Mouse (Mus musculus) intestine, postnatal 0 days (tissue): ENCODE data around the gene Bcar1. TPM values are rescaled to one million over a fixed set of nuclear protein-coding genes. Genes with fewer than 3 reads are reported as not detected.

ENCODE experiments used
- ATAC-seq: fragments of 200-750 bp; cut with Nextera tagmentation; 2 replicates; pipeline ENCODE4 v1.8.0; 2017; ENCODE audit warnings: mild to moderate bottlenecking, moderate TSS enrichment, moderate library complexity
- H3K27ac ChIP-seq: fragments of 300-500 bp; sonication (generic); 2 replicates; pipeline ENCODE4 v1.5.1; 2014; ENCODE audit warnings: mild to moderate bottlenecking, low read depth, low read length, moderate library complexity
- H3K27me3 ChIP-seq: fragments of 300-500 bp; sonication (generic); replicated peaks from 2 replicates; pipeline ENCODE4 v1.6.1; 2014; ENCODE audit warnings: low read length, mixed read lengths; ENCODE audit not compliant: control insufficient read depth, insufficient read depth
- H3K36me3 ChIP-seq: fragments of 300-500 bp; sonication (generic); 2 replicates; pipeline ENCODE4 v1.6.1; 2014; ENCODE audit warnings: mild to moderate bottlenecking, moderate library complexity; ENCODE audit not compliant: control insufficient read depth, insufficient read depth
- H3K4me1 ChIP-seq: fragments of 300-500 bp; sonication (generic); replicated peaks from 2 replicates; pipeline ENCODE4 v1.6.1; 2014; ENCODE audit warnings: antibody characterized with exemption, low read length, mixed read lengths; ENCODE audit not compliant: control insufficient read depth, insufficient read depth
- H3K4me2 ChIP-seq: fragments of 300-500 bp; sonication (generic); replicated peaks from 2 replicates; pipeline ENCODE4 v1.6.1; 2014; ENCODE audit warnings: low read depth, mild to moderate bottlenecking, moderate library complexity
- H3K4me3 ChIP-seq: fragments of 300-500 bp; sonication (generic); 2 replicates; pipeline ENCODE4 v1.5.1; 2014; ENCODE audit warnings: low read depth, low read length
- H3K9ac ChIP-seq: fragments of 300-500 bp; sonication (generic); 2 replicates; pipeline ENCODE4 v1.6.1; 2014; ENCODE audit warnings: mild to moderate bottlenecking, low read depth, low read length
- H3K9me3 ChIP-seq: fragments of 300-500 bp; sonication (generic); 2 replicates; pipeline ENCODE4 v1.6.1; 2016; ENCODE audit warnings: mixed run types; ENCODE audit not compliant: control insufficient read depth
- CTCF ChIP-seq: sonication (generic); IDR thresholded peaks from 2 replicates; pipeline ENCODE4 v1.5.1; 2016; ENCODE audit warnings: low read depth, mild to moderate bottlenecking, control low read depth, antibody characterized with exemption, moderate library complexity
- WGBS: fragments of 180-500 bp; shearing (Covaris S2); extraction: QIAGEN DNeasy Blood & Tissue Kit; methylation state at CpG from one replicate; pipeline ENCODE4 v1.1.7; 2014; 5-methylcytosine and 5-hydroxymethylcytosine counted together
- polyA plus RNA-seq: library from polyadenylated mRNA; unstranded; fragments of >200 nt; fragmentation: Nextera tagmentation; extraction: Ambion mirVana; gene quantifications from 2 replicates; pipeline ENCODE4 v1.2.1, GENCODE M21; 2015

Gene Bcar1
- polyA plus RNA-seq, 1 experiment from 2014 or later, result 38.8 TPM

DNA sequence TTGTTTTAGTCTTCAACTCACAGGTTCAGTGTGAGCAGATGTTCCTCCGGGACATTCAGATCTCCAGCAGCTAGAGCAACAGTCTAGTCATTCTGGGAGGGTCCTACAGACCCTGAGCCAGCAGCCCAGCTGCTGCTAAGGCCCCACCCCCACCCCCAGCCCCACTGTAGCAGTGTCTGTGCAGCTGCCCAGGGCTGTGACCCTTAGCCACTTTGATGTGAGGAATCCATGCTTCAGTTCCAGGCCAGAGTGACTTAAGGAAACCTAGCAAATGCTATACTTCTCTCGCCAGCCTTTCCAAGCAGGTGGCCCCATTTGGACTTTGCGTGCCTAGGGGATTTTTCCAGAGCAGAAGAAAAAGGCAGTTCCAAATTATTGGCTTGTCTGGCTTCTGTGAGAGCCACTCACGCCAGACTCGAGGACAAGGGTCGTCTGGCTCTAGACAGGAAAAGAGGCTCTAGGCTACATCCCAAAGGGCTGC lies 50.3 kb downstream of the Bcar1 start:
- Histone ChIP-seq H3K9ac (no peak overlapping the region), H3K36me3 (no peaks in the 10 kb centered on the region), H3K27me3 (no peaks in the 10 kb centered on the region), H3K27ac (no peak overlapping the region), H3K4me1 (no peaks in the 10 kb centered on the region), H3K9me3 (no peaks in the 10 kb centered on the region), H3K4me2 (no peak overlapping the region), H3K4me3 (no peak overlapping the region)
- ATAC-seq, result peak; percentile 45; the same call in 1 of the 2 replicates
- TF ChIP-seq CTCF, result no peak
- 28% methylated on average over 6 of the region's 6 CpGs for WGBS

DNA sequence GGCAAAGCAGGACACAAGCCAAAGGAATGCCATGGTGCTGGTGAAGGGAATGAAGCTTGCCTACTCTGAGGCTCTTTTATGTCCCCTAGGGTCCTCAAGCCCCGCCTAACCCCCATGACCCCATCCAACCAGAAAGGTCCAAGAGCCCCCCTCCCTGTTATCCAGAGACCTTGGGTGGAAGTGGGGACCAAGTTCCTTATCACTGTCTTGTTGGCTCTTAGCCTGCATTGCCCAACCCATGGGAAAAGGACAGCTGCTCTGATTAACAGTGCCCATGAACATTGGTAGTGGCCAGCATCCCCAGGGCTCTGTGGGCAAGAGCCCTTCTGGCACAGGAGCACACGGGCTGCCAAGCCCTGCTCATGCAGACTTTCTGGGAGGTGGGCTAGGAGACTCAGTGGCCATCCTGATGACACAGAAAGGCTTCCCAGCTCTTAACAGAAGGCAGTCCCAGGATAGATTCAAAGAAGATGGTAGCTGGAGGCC lies 52.6 kb downstream of the Bcar1 start, which contains the start of gene Ctrb1:
Gene Ctrb1 (minus strand): TSS at position 51 of the 486 bp plus-strand sequence.
- TF ChIP-seq CTCF, result no peak
- H3K36me3 ChIP-seq, result no peaks in the 10 kb centered on the region
- no peaks in the 10 kb centered on the region for H3K4me1 ChIP-seq
- H3K27me3 ChIP-seq, result no peaks in the 10 kb centered on the region
- H3K27ac ChIP-seq, result no peak within 1 kb of the TSS
- no peak within 1 kb of the TSS for H3K4me2 ChIP-seq
- no peak within 1 kb of the TSS for H3K9ac ChIP-seq
- WGBS, result 84% methylated on average over 2 of the region's 2 CpGs
- ATAC-seq, result peak; percentile 21; the same call in 1 of the 2 replicates
- no peaks in the 10 kb centered on the region for H3K9me3 ChIP-seq
- H3K4me3 ChIP-seq, result no peak within 1 kb of the TSS

DNA sequence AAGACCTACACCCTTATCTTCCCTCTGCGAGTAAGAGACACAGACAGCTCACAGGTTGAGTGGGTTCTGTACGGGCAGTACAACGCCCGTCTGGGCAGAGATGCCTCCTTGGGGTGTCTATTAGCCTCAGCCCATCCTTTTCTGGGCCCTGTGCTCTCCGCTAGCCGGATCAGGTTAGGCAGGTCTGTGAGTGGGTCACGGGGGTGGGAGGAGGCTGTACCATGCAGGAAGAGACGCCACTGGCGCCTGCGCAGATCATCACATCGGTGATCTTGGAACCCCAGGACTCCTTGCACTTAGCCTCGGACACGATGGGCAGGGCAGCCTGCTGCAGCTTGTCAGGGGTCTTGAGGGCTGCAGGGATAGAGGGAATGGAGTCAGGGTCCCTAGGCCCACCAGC lies 56.7 kb downstream of the Bcar1 start:
- ATAC-seq, result no peak; the same call in 1 of the 2 replicates
- H3K27me3 ChIP-seq, result no peaks in the 10 kb centered on the region
- no peaks in the 10 kb centered on the region for H3K9me3 ChIP-seq
- H3K9ac ChIP-seq, result no peak overlapping the region
- H3K36me3 ChIP-seq, result no peaks in the 10 kb centered on the region
- no peak overlapping the region for H3K4me2 ChIP-seq
- WGBS, result 74% methylated on average over 13 of the region's 13 CpGs
- no peaks in the 10 kb centered on the region for H3K4me1 ChIP-seq
- TF ChIP-seq CTCF, result no peak
- H3K4me3 ChIP-seq, result no peak overlapping the region
- no peak overlapping the region for H3K27ac ChIP-seq

DNA sequence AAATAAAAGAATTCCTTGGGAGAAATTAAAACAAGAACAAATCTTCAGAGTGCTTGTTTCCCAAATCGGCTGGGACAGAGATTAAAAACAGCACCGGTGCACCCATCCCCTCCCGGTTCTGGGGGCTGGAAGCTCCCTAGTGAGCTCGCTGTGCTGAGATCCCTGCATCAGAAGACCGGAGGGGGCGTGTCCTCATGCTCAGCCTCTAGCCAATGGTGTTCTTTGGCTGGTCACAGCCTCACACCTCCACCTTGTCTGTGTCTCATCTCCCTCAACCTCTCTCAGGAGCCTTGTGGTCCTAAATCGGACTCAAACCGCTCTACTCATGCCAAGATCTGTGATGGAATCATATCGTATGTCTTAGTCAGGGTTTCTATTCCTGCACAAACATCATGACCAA lies 61.1 kb downstream of the Bcar1 start:
- no peaks in the 10 kb centered on the region for H3K27me3 ChIP-seq
- H3K36me3 ChIP-seq, result no peaks in the 10 kb centered on the region
- H3K27ac ChIP-seq, result no peak overlapping the region
- no peak overlapping the region for H3K4me2 ChIP-seq
- no peak for ATAC-seq
- H3K9me3 ChIP-seq, result no peaks in the 10 kb centered on the region
- no peaks in the 10 kb centered on the region for H3K4me1 ChIP-seq
- no peak for TF ChIP-seq CTCF
- H3K9ac ChIP-seq, result no peak overlapping the region
- WGBS, result 27% methylated on average over 9 of the region's 9 CpGs
- no peak overlapping the region for H3K4me3 ChIP-seq

DNA sequence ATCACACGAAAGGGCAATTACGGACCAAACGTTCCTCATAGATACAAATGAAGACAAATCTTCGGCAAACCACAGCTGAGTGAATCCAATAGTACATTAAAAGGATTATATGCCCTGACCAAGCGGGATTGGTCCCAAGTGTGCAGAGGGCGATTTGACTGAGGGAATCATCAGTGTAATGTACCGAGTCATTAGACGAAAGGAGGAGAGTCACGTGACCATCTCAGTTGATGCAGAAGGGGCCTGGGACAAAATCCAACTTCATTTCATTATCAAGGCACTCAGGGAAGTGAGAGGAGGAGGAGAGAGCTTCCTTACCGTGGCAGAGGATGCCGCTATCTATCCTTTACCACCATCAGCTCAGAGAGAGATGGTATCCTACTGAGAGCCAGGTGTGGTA lies 62.5 kb downstream of the Bcar1 start:
- no peak for ATAC-seq
- no peaks in the 10 kb centered on the region for H3K9me3 ChIP-seq
- H3K4me2 ChIP-seq, result no peak overlapping the region
- H3K27me3 ChIP-seq, result no peaks in the 10 kb centered on the region
- no peak for TF ChIP-seq CTCF
- H3K36me3 ChIP-seq, result no peaks in the 10 kb centered on the region
- H3K4me3 ChIP-seq, result no peak overlapping the region
- WGBS, result 69% methylated on average over 11 of the region's 11 CpGs
- no peak overlapping the region for H3K27ac ChIP-seq
- no peak overlapping the region for H3K9ac ChIP-seq
- H3K4me1 ChIP-seq, result no peaks in the 10 kb centered on the region

DNA sequence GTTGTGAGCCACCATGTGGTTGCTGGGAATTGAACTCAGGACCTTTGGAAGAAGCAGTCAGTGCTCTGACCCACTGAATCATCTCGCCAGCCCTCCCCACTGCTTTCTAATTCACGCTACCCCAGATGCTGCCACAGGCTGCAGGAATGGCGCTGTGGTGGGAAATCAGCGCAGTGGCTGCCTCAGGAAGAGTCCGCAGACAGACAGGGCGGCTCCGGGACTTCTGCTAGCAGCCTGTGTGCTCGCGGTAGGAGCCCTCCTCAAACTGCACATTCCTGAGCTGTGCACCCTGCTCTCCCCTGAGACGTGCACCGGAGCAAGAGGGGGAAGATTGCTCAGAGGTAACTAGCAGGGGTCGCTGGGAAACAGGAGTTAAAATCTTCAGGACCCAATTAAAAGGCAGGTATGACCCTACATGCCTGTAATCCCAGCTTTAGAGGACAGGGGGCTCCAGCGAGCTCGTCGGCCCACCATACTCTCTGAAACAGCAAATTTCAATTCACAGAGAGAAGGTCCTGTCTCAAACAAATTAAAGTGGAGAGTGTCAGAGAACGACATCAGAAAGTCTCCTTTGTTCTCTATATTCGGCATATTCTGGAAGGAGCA lies 63.1 kb downstream of the Bcar1 start:
- peak; percentile 39 for TF ChIP-seq CTCF
- Histone ChIP-seq H3K4me3 (no peak overlapping the region), H3K4me1 (no peaks in the 10 kb centered on the region), H3K9me3 (no peaks in the 10 kb centered on the region), H3K36me3 (no peaks in the 10 kb centered on the region), H3K4me2 (no peak overlapping the region), H3K27ac (no peak overlapping the region), H3K9ac (no peak overlapping the region), H3K27me3 (no peaks in the 10 kb centered on the region)
- ATAC-seq, result no peak
- WGBS, result 47% methylated on average over 17 of the region's 17 CpGs
